Mouse (Mus musculus) urinary bladder, adult 2 months (tissue): ENCODE results near the gene Syngap1. TPM values are rescaled to one million over a fixed set of nuclear protein-coding genes. Genes with fewer than 3 reads are reported as not detected.
"Not testable (repeated sequence)": the region's sequence is repeated elsewhere in the genome, so short reads cannot be mapped to it uniquely, and the experiment has no call there.

ENCODE experiments used
- DNase-seq: peaks from one replicate; pipeline ENCODE4 v3.0.0; 2022; ENCODE audit warnings: low spot score
- polyA plus RNA-seq: library from polyadenylated mRNA; depleted of rRNA; stranded (reverse); fragments of >200 nt; gene quantifications from 2 replicates; pipeline ENCODE4 v1.2.3, GENCODE M21; 2012

Syngap1 gene
- polyA plus RNA-seq, 1 experiment = 22.1 TPM

GRCm38 (mm10) chr17:26956309-26956708 lies 15.3 kb downstream of the Syngap1 start:
- DNase-seq = no peak

- no peak for DNase-seq
Measured at GRCm38 (mm10) chr17:26956895-26957294, 15.8 kb downstream of the Syngap1 start.

- no peak for DNase-seq
Measured at GRCm38 (mm10) chr17:26957872-26958271, 16.8 kb downstream of the Syngap1 start.

GRCm38 (mm10) chr17:26958880-26959279 lies 17.8 kb downstream of the Syngap1 start:
- DNase-seq = no peak

- DNase-seq = no peak
Measured at GRCm38 (mm10) chr17:26959815-26960214, 18.8 kb downstream of the Syngap1 start.

GRCm38 (mm10) chr17:26961572-26962240 lies 20.7 kb downstream of the Syngap1 start:
- DNase-seq = no peak

- no peak for DNase-seq
Measured at GRCm38 (mm10) chr17:26966993-26967392, 25.9 kb downstream of the Syngap1 start.

GRCm38 (mm10) chr17:26967477-26967876 lies 26.4 kb downstream of the Syngap1 start:
- DNase-seq = no peak

GRCm38 (mm10) chr17:26968200-26968611 lies 27.2 kb downstream of the Syngap1 start:
- DNase-seq = no peak

- DNase-seq = no peak
Measured at GRCm38 (mm10) chr17:26969257-26969656, 28.2 kb downstream of the Syngap1 start.

GRCm38 (mm10) chr17:26970221-26970620 lies 29.2 kb downstream of the Syngap1 start:
- DNase-seq = no peak

GRCm38 (mm10) chr17:26971247-26971905 lies 30.3 kb downstream of the Syngap1 start:
- no peak for DNase-seq

- DNase-seq = no peak
Measured at GRCm38 (mm10) chr17:26972107-26972506, 31.1 kb downstream of the Syngap1 start.

- DNase-seq = peak; percentile 90
Measured at GRCm38 (mm10) chr17:26972703-26973574, 31.9 kb downstream of the Syngap1 start, which contains the start of gene Zbtb9. Gene Zbtb9, plus strand, starts transcription at chr17:26973167.

- no peak for DNase-seq
Measured at GRCm38 (mm10) chr17:26974547-26974946, 33.5 kb downstream of the Syngap1 start.

- no peak for DNase-seq
Measured at GRCm38 (mm10) chr17:26975415-26975814, 34.4 kb downstream of the Syngap1 start.

GRCm38 (mm10) chr17:26977354-26977753 lies 36.3 kb downstream of the Syngap1 start:
- not testable (repeated sequence) for DNase-seq

GRCm38 (mm10) chr17:26979426-26979825 lies 38.4 kb downstream of the Syngap1 start:
- no peak for DNase-seq

GRCm38 (mm10) chr17:26981050-26981449 lies 40.0 kb downstream of the Syngap1 start:
- DNase-seq = no peak

GRCm38 (mm10) chr17:26983382-26983781 lies 42.3 kb downstream of the Syngap1 start:
- DNase-seq = no peak

GRCm38 (mm10) chr17:26985503-26986179 lies 44.6 kb downstream of the Syngap1 start:
- no peak for DNase-seq

GRCm38 (mm10) chr17:26990521-26990920 lies 49.5 kb downstream of the Syngap1 start:
- no peak for DNase-seq
